Mouse (Mus musculus): ENCODE results near the gene Chd3. TPM values are rescaled to one million over a fixed set of nuclear protein-coding genes. Genes with fewer than 3 reads are reported as not detected.

The Chd3 gene
- 13.1 TPM for polyA plus RNA-seq (2014; fragmentation: Illumina TruSeq; extraction: RNeasy Lipid Tissue Mini Kit (QIAGEN cat#74804))

GRCm38 (mm10) chr11:69369215-69369989, at the start of gene Chd3:
TSS of gene Chd3 (minus strand) at chr11:69369406.

GRCm38 (mm10) chr11:69413221-69414181, 44.3 kb upstream of the Chd3 start, which contains the start of gene Kdm6b:
TSS of gene Kdm6b (minus strand) at chr11:69413675.

GRCm38 (mm10) chr11:69398059-69398458, 28.9 kb upstream of the Chd3 start, which contains the start of gene Tmem88:
TSS of gene Tmem88 (minus strand) at chr11:69398234.

GRCm38 (mm10) chr11:69395235-69395633, 26.0 kb upstream of the Chd3 start, which contains the start of the genes Naa38 and Cyb5d1:
TSS of gene Naa38 (plus strand) at chr11:69395487.
TSS of gene Cyb5d1 (minus strand) at chr11:69395631.

DNA sequence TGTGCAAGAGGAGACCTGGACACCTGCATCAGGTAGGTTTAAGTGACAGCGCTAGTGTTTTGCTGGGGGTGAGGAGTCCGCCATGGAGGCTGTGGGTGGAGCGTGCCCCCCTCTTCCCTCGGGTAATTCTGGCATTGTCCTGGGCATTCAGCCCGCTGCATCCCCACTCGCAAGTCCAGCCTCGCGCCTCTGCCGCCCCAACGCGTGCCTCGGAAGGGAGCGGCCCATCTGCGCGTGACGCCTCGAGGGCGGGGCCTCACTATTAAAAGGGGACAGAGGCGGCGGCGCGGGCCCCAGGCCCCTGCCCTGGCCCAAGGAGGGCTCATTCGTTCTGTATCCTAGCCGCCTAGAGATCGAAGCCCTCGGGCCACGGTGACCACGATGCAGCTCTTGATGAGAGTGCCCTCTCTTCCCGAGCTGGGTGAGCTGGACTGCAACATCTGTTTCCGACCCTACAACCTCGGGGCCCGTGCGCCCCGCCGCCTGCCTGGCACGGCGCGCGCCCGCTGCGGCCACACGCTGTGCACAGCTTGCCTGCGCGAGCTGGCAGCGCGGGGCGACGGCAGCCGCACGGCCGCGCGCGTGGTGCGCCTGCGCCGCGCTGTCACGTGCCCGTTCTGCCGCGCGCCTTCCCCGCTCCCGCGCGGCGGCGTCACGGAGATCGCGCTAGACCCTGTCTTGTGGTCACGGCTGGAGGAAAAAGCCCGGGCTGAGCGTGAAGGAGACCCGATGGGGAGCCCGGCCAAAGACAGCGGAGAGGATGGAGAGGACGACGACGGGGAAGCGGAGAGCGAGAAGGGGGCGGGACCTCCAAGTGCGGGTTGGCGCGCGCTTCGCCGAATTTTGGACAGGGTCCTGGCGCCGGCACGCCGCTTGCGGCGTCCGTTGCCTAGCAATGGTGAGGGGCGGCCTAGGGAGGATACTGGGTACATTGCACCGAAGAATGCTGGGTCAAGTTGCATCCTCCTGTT, 28.8 kb downstream of the Chd3 start, which contains the start of gene Rnf227:
Gene Rnf227, plus strand, starts transcription at position 301 of the 971 bp plus-strand sequence.

DNA sequence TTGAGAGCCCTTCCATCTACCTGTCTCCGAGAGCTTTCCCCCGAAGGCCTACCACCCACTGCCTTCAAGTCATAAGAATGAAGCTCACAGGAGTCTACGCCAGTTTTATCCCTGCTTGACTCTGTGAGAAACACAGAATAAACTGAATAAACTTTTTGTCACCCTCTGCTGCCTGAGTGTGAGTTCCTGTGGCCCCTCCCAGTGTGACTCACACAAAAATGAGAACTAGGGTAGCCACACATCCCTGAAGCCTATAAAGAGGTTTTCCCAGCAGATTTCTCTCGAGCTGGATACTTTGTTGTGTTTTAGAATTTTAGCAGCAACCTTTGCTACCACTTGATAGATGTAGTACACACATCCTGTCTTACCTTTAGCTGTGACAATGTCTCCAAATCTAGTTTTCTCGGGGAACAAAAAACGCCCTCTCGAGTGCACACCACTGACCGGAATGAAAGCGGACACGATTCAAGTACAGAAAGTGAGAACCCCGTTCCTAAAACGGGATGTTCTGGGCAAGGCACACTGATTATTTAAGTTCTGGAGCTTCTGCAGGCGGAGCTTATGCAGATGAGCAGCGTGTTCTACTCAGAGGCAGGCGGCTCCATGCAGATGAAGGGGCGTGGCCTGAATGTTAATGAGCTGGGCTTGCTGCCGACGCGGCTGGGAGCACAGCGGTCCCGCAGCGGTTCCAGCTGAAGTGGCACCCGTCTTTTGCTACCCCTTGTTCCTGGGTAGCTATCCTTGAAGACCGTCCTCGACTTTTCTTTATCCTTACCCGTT, 43.4 kb downstream of the Chd3 start, which contains the start of gene Kcnab3:
Gene Kcnab3, plus strand, starts transcription at position 631 of the 780 bp plus-strand sequence.

DNA sequence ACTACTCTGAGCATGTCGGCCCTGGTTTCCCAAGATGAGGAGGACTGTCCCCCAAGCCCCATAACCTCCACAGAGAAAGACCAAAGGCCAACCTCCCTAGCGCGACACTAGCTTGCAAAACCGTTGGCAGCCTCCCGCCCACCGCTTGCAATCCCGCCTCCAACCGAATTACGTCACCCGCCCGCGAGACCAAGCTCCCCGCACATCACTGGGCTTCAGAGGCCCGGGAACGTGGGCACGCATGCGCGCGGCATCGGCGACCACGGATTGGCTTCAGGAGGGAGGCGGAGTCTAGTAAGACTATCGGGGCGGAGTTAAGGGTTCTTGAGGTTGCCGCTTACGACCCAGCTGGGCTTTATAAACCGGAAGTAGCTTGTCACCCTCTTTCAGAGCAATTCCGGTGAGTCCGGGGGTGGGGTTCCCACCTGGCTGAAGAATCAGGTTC, 45.5 kb downstream of the Chd3 start, which contains the start of the genes Cntrob and Trappc1:
Gene Cntrob, minus strand, starts transcription at position 109 of the 445 bp plus-strand sequence.
Gene Trappc1, plus strand, starts transcription at position 314 of the 445 bp plus-strand sequence.

Other genes with a start within 250 kb of the Chd3 start
- not detected for gene Hes7, start 249.0 kb downstream of the Chd3 start, polyA plus RNA-seq (2014; fragmentation: Illumina TruSeq; extraction: RNeasy Lipid Tissue Mini Kit (QIAGEN cat#74804))
- gene 9130213A22Rik, start 246.8 kb downstream of the Chd3 start, polyA plus RNA-seq (2014; fragmentation: Illumina TruSeq; extraction: RNeasy Lipid Tissue Mini Kit (QIAGEN cat#74804)), result not detected
- gene Aloxe3, start 243.5 kb downstream of the Chd3 start, polyA plus RNA-seq (2014; fragmentation: Illumina TruSeq; extraction: RNeasy Lipid Tissue Mini Kit (QIAGEN cat#74804)), result not detected
- not detected for gene Alox12b, start 212.4 kb downstream of the Chd3 start, polyA plus RNA-seq (2014; fragmentation: Illumina TruSeq; extraction: RNeasy Lipid Tissue Mini Kit (QIAGEN cat#74804))
- not detected for gene Alox8, start 171.6 kb downstream of the Chd3 start, polyA plus RNA-seq (2014; fragmentation: Illumina TruSeq; extraction: RNeasy Lipid Tissue Mini Kit (QIAGEN cat#74804))
- 0.97 TPM for gene Gucy2e, start 132.4 kb downstream of the Chd3 start, polyA plus RNA-seq (2014; fragmentation: Illumina TruSeq; extraction: RNeasy Lipid Tissue Mini Kit (QIAGEN cat#74804))
- gene Cntrob, start 45.6 kb downstream of the Chd3 start, polyA plus RNA-seq (2014; fragmentation: Illumina TruSeq; extraction: RNeasy Lipid Tissue Mini Kit (QIAGEN cat#74804)), result 2.4 TPM
- gene Trappc1, start 45.4 kb downstream of the Chd3 start, polyA plus RNA-seq (2014; fragmentation: Illumina TruSeq; extraction: RNeasy Lipid Tissue Mini Kit (QIAGEN cat#74804)), result 40.0 TPM
- 6.8 TPM for gene Kcnab3, start 43.1 kb downstream of the Chd3 start, polyA plus RNA-seq (2014; fragmentation: Illumina TruSeq; extraction: RNeasy Lipid Tissue Mini Kit (QIAGEN cat#74804))
- 15.5 TPM for gene Rnf227, start 28.9 kb downstream of the Chd3 start, polyA plus RNA-seq (2014; fragmentation: Illumina TruSeq; extraction: RNeasy Lipid Tissue Mini Kit (QIAGEN cat#74804))
- gene Naa38, start 26.1 kb upstream of the Chd3 start, polyA plus RNA-seq (2014; fragmentation: Illumina TruSeq; extraction: RNeasy Lipid Tissue Mini Kit (QIAGEN cat#74804)), result 3.6 TPM
- gene Cyb5d1, start 26.2 kb upstream of the Chd3 start, polyA plus RNA-seq (2014; fragmentation: Illumina TruSeq; extraction: RNeasy Lipid Tissue Mini Kit (QIAGEN cat#74804)), result 42.1 TPM
- gene Tmem88, start 28.8 kb upstream of the Chd3 start, polyA plus RNA-seq (2014; fragmentation: Illumina TruSeq; extraction: RNeasy Lipid Tissue Mini Kit (QIAGEN cat#74804)), result 0.88 TPM
- gene Kdm6b, start 44.3 kb upstream of the Chd3 start, polyA plus RNA-seq (2014; fragmentation: Illumina TruSeq; extraction: RNeasy Lipid Tissue Mini Kit (QIAGEN cat#74804)), result 8.6 TPM
- gene Dnah2, start 179.7 kb upstream of the Chd3 start, polyA plus RNA-seq (2014; fragmentation: Illumina TruSeq; extraction: RNeasy Lipid Tissue Mini Kit (QIAGEN cat#74804)), result 0.48 TPM
- 1.6 TPM for gene Efnb3, start 190.8 kb upstream of the Chd3 start, polyA plus RNA-seq (2014; fragmentation: Illumina TruSeq; extraction: RNeasy Lipid Tissue Mini Kit (QIAGEN cat#74804))
- gene Wrap53, start 210.8 kb upstream of the Chd3 start, polyA plus RNA-seq (2014; fragmentation: Illumina TruSeq; extraction: RNeasy Lipid Tissue Mini Kit (QIAGEN cat#74804)), result 1.1 TPM
- 9.2 TPM for gene Trp53, start 211.0 kb upstream of the Chd3 start, polyA plus RNA-seq (2014; fragmentation: Illumina TruSeq; extraction: RNeasy Lipid Tissue Mini Kit (QIAGEN cat#74804))
- 165 TPM for gene Atp1b2, start 236.5 kb upstream of the Chd3 start, polyA plus RNA-seq (2014; fragmentation: Illumina TruSeq; extraction: RNeasy Lipid Tissue Mini Kit (QIAGEN cat#74804))
- 0.66 TPM for gene Shbg, start 248.5 kb upstream of the Chd3 start, polyA plus RNA-seq (2014; fragmentation: Illumina TruSeq; extraction: RNeasy Lipid Tissue Mini Kit (QIAGEN cat#74804))

Data from ovary, adult 10 weeks (tissue).